Mouse (Mus musculus) testis, adult 2 months (tissue): ENCODE results near the gene Ddx6.

Source experiments
- CTCF ChIP-seq: fragments of 200-500 bp; IDR thresholded peaks from 2 replicates; pipeline ENCODE4 v1.5.1; 2012; ENCODE audit warnings: low read depth, mild to moderate bottlenecking, inconsistent platforms, low read length, moderate library complexity; ENCODE audit not compliant: control insufficient read depth, insufficient read depth, insufficient replicate concordance
- POLR2A ChIP-seq: fragments of 200-500 bp; IDR thresholded peaks from 2 replicates; pipeline ENCODE4 v1.6.1; 2012; ENCODE audit warnings: low read depth, mild to moderate bottlenecking, inconsistent platforms, low read length, moderate library complexity; ENCODE audit not compliant: control insufficient read depth

DNA sequence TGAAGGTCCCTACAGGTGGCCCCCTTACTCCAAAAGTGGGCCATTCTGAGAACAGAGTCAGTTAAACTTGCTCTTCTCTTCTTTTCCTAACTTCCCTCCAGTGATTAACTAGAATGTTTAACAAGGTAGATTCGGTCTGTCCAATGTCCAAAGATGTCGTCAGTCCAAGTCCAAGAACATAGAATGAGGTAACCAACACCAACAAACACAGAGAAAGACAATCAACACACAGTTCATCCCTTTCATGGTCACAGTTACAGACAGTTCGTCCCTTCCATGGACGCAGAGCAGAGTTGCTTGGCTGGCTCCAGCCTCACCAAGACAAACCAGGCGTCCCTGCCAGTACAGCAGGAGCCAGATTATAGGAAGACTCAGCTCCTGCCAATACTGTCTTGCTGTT lies 66.7 kb downstream of the Ddx6 start:
- TF ChIP-seq POLR2A (no peak), CTCF (no peak)
